Mouse (Mus musculus): ENCODE measurements around the gene Fundc2. TPM values are rescaled to one million over a fixed set of nuclear protein-coding genes. Genes with fewer than 3 reads are reported as not detected.
A peak's percentile ranks its signal among the peaks of the same experiment; 100 is the strongest.

Fundc2 gene
- polyA plus RNA-seq, 1 experiment: 29.7 TPM

DNA sequence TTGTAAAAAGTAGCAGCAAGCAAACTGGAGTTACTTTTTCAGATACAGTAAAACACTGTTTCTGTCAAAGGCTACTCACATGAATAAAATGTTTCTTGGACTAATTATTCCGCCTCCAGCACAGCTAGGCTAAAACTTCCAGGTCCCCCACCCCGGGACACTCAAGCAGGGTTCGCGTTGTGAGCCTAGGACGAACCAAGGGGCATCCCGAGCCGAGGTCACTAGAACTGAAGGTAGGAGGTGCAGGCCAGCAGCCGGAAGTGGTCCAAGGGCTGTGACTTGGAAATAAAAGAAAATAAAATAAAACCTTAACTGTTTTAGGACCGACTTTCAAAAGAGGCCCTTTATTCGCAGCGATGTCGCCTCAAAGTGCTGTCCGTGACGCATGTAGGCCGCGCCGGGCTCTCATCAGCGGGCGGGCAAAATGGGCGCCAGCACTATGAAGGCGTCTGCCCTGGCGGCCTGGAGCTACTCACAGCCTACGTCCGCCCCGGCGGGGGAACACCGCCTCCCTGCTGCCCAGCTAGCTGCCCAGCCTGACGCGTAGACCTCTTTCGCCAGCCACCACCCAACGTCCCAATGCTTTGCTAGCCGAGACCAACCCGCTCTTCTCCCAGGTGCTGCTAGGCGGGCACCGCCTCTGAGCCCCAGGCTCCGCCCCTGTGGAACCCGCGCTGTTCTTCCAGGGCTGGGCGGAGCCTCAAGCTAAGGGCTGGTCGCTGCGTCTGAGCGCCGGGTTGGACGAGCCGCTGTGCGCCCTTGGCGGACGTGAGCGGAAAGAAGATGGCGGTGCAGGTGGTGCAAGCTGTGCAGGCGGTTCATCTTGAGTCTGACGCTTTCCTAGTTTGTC lies 34.0 kb downstream of the Fundc2 start, which contains the start of the genes Cmc4, Mtcp1 and Brcc3:
TSS of gene Cmc4 (minus strand) at position 649 of the 850 bp plus-strand sequence.
TSS of gene Mtcp1 (minus strand) at position 653 of the 850 bp plus-strand sequence.
TSS of gene Brcc3 (plus strand) at position 693 of the 850 bp plus-strand sequence.
- H3K79me2 ChIP-seq (ENCODE audit: control insufficient read depth, insufficient read depth): peaks cover 40% of the 10 kb centered on the region
- H3K36me3 ChIP-seq (ENCODE audit: control insufficient read depth, insufficient read depth): peaks cover 6% of the 10 kb centered on the region
- H3K4me3 ChIP-seq (ENCODE audit: insufficient read depth, poor library complexity, severe bottlenecking): peak within 1 kb of the TSS; percentile 50
- peak within 1 kb of the TSS; percentile 66 for H3ac ChIP-seq (ENCODE audit: control insufficient read depth, insufficient read length, low read depth)
- peaks cover 17% of the 10 kb centered on the region for H3K79me3 ChIP-seq (ENCODE audit: low read depth)
- no peak for TF ChIP-seq CTCF (IDR thresholded peaks at IDR 0.05; ENCODE audit: control insufficient read depth, insufficient read depth, insufficient read length)
- no peak for TF ChIP-seq FOSL1 (IDR thresholded peaks at IDR 0.05; ENCODE audit: insufficient read depth, low read length, poor library complexity, severe bottlenecking)
- TF ChIP-seq MYOD1 (IDR thresholded peaks at IDR 0.05; ENCODE audit: control insufficient read depth, insufficient read length, low read depth): no peak
- TF ChIP-seq CEBPB (IDR thresholded peaks at IDR 0.05; ENCODE audit: low read depth): no peak
- no peak for TF ChIP-seq USF1 (IDR thresholded peaks at IDR 0.05; ENCODE audit: low read depth)
- TF ChIP-seq MAX (IDR thresholded peaks at IDR 0.05): no peak
- no peak for TF ChIP-seq MYOG (IDR thresholded peaks at IDR 0.05; ENCODE audit: control insufficient read depth, extremely low read depth, insufficient read length)
- no peaks in the 10 kb centered on the region for H3K27me3 ChIP-seq (ENCODE audit: control insufficient read depth, insufficient read depth, insufficient read length)

Other genes starting within 250 kb of the Fundc2 start
- gene Smim9, start 218.6 kb upstream of the Fundc2 start, polyA plus RNA-seq (2012; fragmentation: generic; extraction: Trizol): not detected
- 0.46 TPM for gene F8, start 216 bp downstream of the Fundc2 start, polyA plus RNA-seq (2012; fragmentation: generic; extraction: Trizol)
- 1.6 TPM for gene Cmc4, start 34.2 kb downstream of the Fundc2 start, polyA plus RNA-seq (2012; fragmentation: generic; extraction: Trizol)
- 0.96 TPM for gene Mtcp1, start 34.2 kb downstream of the Fundc2 start, polyA plus RNA-seq (2012; fragmentation: generic; extraction: Trizol)
- 6.4 TPM for gene Brcc3, start 34.2 kb downstream of the Fundc2 start, polyA plus RNA-seq (2012; fragmentation: generic; extraction: Trizol)
- gene Vbp1, start 131.9 kb downstream of the Fundc2 start, polyA plus RNA-seq (2012; fragmentation: generic; extraction: Trizol): 27.0 TPM
- gene Rab39b, start 195.8 kb downstream of the Fundc2 start, polyA plus RNA-seq (2012; fragmentation: generic; extraction: Trizol): 1.6 TPM

All from C2C12 (cell line).